Mouse (Mus musculus) stomach, postnatal 0 days (tissue): ENCODE measurements around the gene Abcc4. TPM values are rescaled to one million over a fixed set of nuclear protein-coding genes. Genes with fewer than 3 reads are reported as not detected.

Experiments
- ATAC-seq: fragments of 200-750 bp; cut with Nextera tagmentation; 2 replicates; pipeline ENCODE4 v1.8.0; 2017; ENCODE audit not compliant: low FRiP score, low TSS enrichment
- DNase-seq: peaks from one replicate; pipeline ENCODE4 v3.0.0-alpha.2; 2016; ENCODE audit warnings: low spot score
- H3K27ac ChIP-seq: fragments of 300-500 bp; sonication (generic); replicated peaks from 2 replicates; pipeline ENCODE4 v1.5.1; 2014; ENCODE audit warnings: mild to moderate bottlenecking, control low read depth
- H3K27me3 ChIP-seq: fragments of 300-500 bp; sonication (generic); 2 replicates; pipeline ENCODE4 v1.6.1; 2014; ENCODE audit warnings: low read length; ENCODE audit not compliant: control insufficient read depth, insufficient read depth
- H3K36me3 ChIP-seq: fragments of 300-500 bp; sonication (generic); 2 replicates; pipeline ENCODE4 v1.6.1; 2014; ENCODE audit warnings: low read length, mixed read lengths; ENCODE audit not compliant: control insufficient read depth, insufficient read depth
- H3K4me1 ChIP-seq: fragments of 300-500 bp; sonication (generic); replicated peaks from 2 replicates; pipeline ENCODE4 v1.6.1; 2014; ENCODE audit warnings: antibody characterized with exemption; ENCODE audit not compliant: control insufficient read depth, insufficient read depth
- H3K4me2 ChIP-seq: fragments of 300-500 bp; sonication (generic); replicated peaks from 2 replicates; pipeline ENCODE4 v1.6.1; 2014; ENCODE audit warnings: low read depth, mild to moderate bottlenecking, control low read depth, moderate library complexity
- H3K4me3 ChIP-seq: fragments of 300-500 bp; sonication (generic); 2 replicates; pipeline ENCODE4 v1.5.1; 2014; ENCODE audit warnings: low read depth, low read length, control low read depth
- H3K9ac ChIP-seq: fragments of 300-500 bp; sonication (generic); 2 replicates; pipeline ENCODE4 v1.6.1; 2014; ENCODE audit warnings: mild to moderate bottlenecking, low read length, control low read depth, mixed read lengths
- H3K9me3 ChIP-seq: fragments of 300-500 bp; sonication (generic); 2 replicates; pipeline ENCODE4 v1.6.1; 2016; ENCODE audit warnings: low read length; ENCODE audit not compliant: control insufficient read depth
- CTCF ChIP-seq: IDR thresholded peaks from 2 replicates; pipeline ENCODE4 v1.5.1; 2016; ENCODE audit warnings: antibody characterized with exemption, low read depth, mild to moderate bottlenecking, moderate library complexity
- EP300 ChIP-seq: optimal IDR thresholded peaks from 2 replicates; pipeline ENCODE3; 2016; ENCODE audit warnings: antibody characterized with exemption
- WGBS: fragments of 180-500 bp; shearing (Covaris S2); extraction: QIAGEN DNeasy Blood & Tissue Kit; methylation state at CpG from one replicate; pipeline ENCODE4 v1.1.7; 2014; 5-methylcytosine and 5-hydroxymethylcytosine counted together
- polyA plus RNA-seq: library from polyadenylated mRNA; unstranded; fragments of >200 nt; fragmentation: Nextera tagmentation; extraction: Ambion mirVana; gene quantifications from 2 replicates; pipeline ENCODE4 v1.2.1, GENCODE M21; 2015

Abcc4 gene
- polyA plus RNA-seq, 1 experiment from 2014 or later: 1.9 TPM

DNA sequence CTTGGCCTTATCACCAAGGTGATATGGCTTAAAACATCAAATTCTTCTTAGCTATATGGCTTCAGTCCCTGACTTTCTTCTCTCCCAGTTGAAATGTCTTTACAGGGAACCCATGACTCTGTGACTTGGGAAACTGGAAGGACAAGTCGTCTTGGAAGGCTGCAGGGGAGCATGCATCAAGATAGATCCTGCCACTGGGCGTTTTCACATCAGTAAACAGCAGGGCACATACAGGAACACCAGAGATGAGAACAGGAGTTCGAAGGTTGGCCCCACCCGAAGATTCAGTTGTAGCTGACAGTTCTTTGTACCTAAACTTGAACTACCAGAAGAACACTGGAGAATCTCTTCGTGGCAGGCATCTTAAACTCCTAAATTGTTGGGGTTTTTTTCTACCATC is 36.8 kb upstream of the Abcc4 start:
- Histone ChIP-seq H3K27ac (no peak overlapping the region), H3K4me3 (no peak overlapping the region), H3K27me3 (no peaks in the 10 kb centered on the region), H3K9me3 (no peaks in the 10 kb centered on the region), H3K36me3 (no peaks in the 10 kb centered on the region), H3K9ac (no peak overlapping the region), H3K4me1 (no peaks in the 10 kb centered on the region), H3K4me2 (no peak overlapping the region)
- DNase-seq: no peak
- TF ChIP-seq CTCF (no peak), EP300 (no peak)
- 61% methylated on average over 5 of the region's 5 CpGs for WGBS
- no peak for ATAC-seq

DNA sequence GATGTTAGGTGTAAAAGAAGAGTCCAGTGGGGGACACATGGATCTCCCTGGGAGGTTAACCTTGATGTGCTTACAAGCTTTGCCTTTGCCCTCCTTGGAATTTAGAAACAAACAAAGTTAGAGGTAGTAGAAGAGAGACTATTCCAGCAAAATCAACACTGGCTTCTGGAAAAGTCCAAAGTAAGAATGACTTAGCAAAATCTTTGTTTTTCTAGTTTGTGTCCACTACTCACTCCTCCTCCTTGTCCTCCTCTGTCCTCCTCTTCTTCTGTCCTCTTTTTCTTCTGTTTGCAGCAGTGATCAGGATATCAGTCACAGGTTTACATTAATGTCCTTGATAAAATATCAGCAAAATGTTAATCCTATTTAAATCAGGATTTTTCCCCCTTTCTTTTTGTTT is 35.8 kb upstream of the Abcc4 start:
- Histone ChIP-seq H3K27ac (no peak overlapping the region), H3K4me2 (no peak overlapping the region), H3K4me3 (no peak overlapping the region), H3K36me3 (no peaks in the 10 kb centered on the region), H3K27me3 (no peaks in the 10 kb centered on the region), H3K4me1 (no peaks in the 10 kb centered on the region), H3K9me3 (no peaks in the 10 kb centered on the region), H3K9ac (no peak overlapping the region)
- no peak for ATAC-seq
- no peak for DNase-seq
- no peak for TF ChIP-seq EP300
- TF ChIP-seq CTCF: no peak

DNA sequence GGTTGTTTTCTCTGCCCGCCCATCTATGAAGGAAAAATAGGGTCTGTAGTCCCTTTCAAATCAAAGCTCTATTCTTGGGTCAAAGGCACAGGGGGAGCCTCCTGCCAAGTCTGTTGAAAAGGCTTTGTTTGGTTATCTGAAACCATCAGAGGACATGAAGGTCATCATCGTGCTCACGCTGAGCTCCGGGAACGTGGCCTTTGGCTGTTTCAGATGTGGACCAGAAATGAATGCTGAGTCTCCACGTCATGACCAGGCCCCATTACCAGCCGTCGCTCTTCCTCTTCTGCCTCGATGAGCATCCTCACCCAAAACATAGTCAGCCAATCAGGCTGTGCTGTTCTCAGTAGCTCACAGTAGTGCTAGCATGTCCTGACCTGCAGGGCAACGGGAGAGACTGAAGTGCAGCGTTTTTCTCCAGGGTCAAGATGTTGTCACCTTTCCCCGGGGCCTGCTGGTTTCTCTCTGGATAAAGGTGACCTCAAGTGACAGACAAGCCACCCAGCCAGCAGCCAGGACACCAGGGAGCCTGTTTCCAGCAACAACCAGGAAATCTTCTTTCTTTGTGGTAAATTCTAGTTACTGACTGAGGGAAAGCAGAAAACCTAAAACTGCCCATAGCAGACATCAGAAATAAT is 31.4 kb upstream of the Abcc4 start:
- H3K4me3 ChIP-seq: no peak overlapping the region
- no peak for DNase-seq
- H3K9me3 ChIP-seq: no peaks in the 10 kb centered on the region
- H3K9ac ChIP-seq: no peak overlapping the region
- WGBS: 35% methylated on average over 12 of the region's 12 CpGs
- H3K36me3 ChIP-seq: no peaks in the 10 kb centered on the region
- TF ChIP-seq EP300 (no peak), CTCF (no peak)
- no peak for ATAC-seq
- H3K27me3 ChIP-seq: no peaks in the 10 kb centered on the region
- H3K4me2 ChIP-seq: no peak overlapping the region
- no peak overlapping the region for H3K27ac ChIP-seq
- H3K4me1 ChIP-seq: no peaks in the 10 kb centered on the region

DNA sequence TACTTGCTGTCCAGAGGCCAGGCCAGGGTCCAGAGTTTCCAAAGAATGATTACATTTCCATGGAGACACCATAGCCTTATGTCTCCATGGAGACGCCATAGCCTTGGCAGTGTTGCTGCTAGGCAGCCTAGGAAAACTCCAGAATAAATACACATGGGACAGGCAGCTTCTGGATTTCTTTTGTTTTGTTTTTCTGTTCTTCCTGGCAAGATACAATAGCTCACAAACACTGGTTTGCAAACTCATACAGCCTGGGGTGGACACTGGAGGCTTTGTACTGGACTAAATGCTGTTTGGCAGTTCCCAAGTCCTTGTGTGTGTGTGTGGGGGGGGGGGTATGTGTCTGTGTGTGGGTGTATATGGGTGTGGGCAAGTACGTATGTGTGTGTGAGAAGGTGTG is 29.1 kb upstream of the Abcc4 start:
- H3K36me3 ChIP-seq: no peaks in the 10 kb centered on the region
- TF ChIP-seq EP300 (no peak), CTCF (no peak)
- no peak overlapping the region for H3K27ac ChIP-seq
- no peaks in the 10 kb centered on the region for H3K4me1 ChIP-seq
- no peak overlapping the region for H3K4me3 ChIP-seq
- no peaks in the 10 kb centered on the region for H3K9me3 ChIP-seq
- ATAC-seq (peak; percentile 51), DNase-seq (no peak)
- WGBS: 47% methylated on average over 2 of the region's 2 CpGs
- no peak overlapping the region for H3K4me2 ChIP-seq
- no peak overlapping the region for H3K9ac ChIP-seq
- no peaks in the 10 kb centered on the region for H3K27me3 ChIP-seq

DNA sequence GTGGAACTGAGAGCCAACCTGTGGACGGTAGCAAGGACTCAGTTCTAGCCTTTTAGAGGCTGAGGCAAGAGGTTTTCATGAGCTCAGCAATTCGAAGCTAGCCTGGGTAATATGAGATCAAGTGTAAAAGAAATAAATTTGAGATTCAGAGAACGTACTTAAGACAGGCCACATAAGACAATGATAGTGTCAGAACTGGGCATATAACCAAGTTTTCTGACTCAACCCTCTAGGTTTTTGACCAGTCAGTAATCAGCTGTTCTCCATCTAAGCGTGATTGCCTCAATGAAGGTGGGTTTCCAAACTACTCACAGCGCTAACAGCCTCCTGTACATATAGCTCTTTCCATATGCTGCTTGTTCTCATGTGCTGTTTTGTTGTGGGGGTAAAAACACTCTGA is 27.1 kb upstream of the Abcc4 start:
- Histone ChIP-seq H3K9ac (no peak overlapping the region), H3K4me3 (no peak overlapping the region), H3K9me3 (no peaks in the 10 kb centered on the region), H3K4me2 (no peak overlapping the region), H3K27ac (no peak overlapping the region), H3K4me1 (no peaks in the 10 kb centered on the region), H3K36me3 (no peaks in the 10 kb centered on the region), H3K27me3 (no peaks in the 10 kb centered on the region)
- DNase-seq (no peak), ATAC-seq (no peak)
- TF ChIP-seq EP300 (no peak), CTCF (no peak)
- WGBS: 68% methylated on average over 5 of the region's 5 CpGs

DNA sequence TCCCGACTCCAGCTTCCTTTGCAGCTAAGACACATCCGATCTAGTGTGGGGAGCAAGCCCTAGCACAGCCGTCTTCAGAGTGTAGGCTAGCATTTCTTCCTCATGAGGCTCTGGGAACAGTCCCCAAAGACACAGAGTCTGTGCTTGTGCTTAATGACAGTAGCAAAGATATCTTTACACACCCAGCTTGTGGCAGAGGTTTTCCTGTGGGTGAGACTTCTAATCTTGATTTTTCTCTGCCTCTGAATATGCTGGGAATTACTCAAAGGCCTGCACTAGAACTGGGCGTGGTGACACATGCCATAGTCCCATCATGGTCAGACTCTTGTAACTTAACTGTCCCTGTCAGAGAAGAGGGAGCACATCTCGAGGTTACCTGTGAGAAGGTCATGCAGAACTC is 24.6 kb upstream of the Abcc4 start:
- no peak for TF ChIP-seq CTCF
- TF ChIP-seq EP300: no peak
- H3K9me3 ChIP-seq: no peaks in the 10 kb centered on the region
- H3K4me3 ChIP-seq: no peak overlapping the region
- H3K36me3 ChIP-seq: no peaks in the 10 kb centered on the region
- H3K27me3 ChIP-seq: no peaks in the 10 kb centered on the region
- DNase-seq: no peak
- H3K4me1 ChIP-seq: no peaks in the 10 kb centered on the region
- no peak overlapping the region for H3K9ac ChIP-seq
- no peak for ATAC-seq
- H3K4me2 ChIP-seq: no peak overlapping the region
- 75% methylated on average over 5 of the region's 5 CpGs for WGBS
- H3K27ac ChIP-seq: no peak overlapping the region
